Mouse (Mus musculus): ENCODE results near the gene Cep131.

GRCm38 (mm10) chr11:120060634-120061033, 26.0 kb downstream of the Cep131 start:
- no peak for TF ChIP-seq CTCF (IDR thresholded peaks at IDR 0.05; ENCODE audit: low read depth, low read length)
- TF ChIP-seq GATA1 (IDR thresholded peaks at IDR 0.05; ENCODE audit: borderline replicate concordance, low read length) = no peak
- TF ChIP-seq TAL1 (conservative IDR thresholded peaks at IDR 0.05; ENCODE audit: low read depth, low read length) = no peak
